Mouse (Mus musculus): ENCODE measurements at regions not wholly inside any gene's neighbourhood (a gene's known extent, or its start where the extent isn't known, plus 50 kb on each side); places are given as distances from the start of the nearest gene placed in this dataset.
"Not testable (repeated sequence)": the region's sequence is repeated elsewhere in the genome, so short reads cannot be mapped to it uniquely, and the experiment has no call there.

DNA sequence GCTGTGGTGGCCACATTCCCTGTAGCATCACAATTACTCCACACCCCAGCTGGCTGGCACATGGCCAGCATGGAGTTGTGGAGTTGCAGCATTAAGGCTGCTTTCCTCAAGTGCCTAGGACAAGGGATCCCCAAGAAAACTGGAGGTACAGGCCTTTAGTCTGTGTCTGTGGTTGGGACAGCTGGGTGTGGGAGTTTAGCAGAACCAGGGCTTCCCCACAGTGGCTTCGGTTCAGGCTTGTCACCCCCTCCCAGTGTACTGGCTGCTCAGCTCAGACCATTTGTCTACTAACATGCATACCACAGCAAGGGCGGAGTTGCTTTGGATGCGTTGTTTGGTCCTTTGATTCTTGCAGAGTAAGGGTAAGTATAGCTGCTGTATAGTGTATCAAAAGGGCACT, 79.1 kb upstream of the Neurl1b start:
- DNase-seq: no peak

GRCm38 (mm10) chr17:26336011-26336410, 78.6 kb upstream of the Neurl1b start:
- DNase-seq: no peak

DNA sequence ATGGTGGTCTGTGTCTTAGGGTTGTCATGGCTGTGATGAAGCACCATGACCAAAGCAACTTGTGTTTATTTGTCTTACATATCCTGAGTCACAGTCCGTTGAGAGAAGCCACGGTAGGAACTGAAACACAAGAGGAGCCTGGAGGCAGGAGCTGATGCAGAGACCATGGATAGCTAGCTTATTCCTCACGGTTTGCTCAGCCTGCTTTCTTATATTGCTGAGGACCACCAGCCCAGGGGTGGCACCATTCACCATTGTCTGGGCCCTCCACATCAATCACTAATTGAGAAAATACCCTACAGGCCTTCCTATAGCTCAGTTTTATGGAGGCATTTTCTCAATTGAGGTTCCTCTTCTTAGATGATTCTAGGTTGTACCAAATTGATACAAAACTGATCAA, 77.5 kb upstream of the Neurl1b start:
- no peak for DNase-seq

DNA sequence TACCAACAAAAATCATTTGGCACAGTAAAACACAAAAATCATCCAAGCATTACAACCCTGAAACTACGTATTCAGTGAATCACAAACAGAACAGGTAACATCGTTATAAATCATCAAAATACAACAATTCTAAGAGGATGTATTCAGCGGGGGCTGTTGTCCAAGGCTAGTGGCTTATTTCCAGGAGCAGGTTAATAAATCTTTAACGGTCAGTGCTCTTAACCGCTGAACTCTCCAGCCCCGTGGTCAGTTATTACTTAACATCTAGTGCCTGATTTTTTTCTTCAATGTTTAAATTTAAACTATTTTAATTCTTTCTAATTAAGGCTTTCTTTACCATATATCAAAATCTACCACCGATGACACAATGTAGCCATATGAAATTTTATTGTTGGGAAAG, 69.2 kb upstream of the Neurl1b start:
- DNase-seq: not testable (repeated sequence)

GRCm38 (mm10) chr17:26348116-26348515, 66.5 kb upstream of the Neurl1b start:
- no peak for DNase-seq

GRCm38 (mm10) chr17:26349741-26350140, 64.9 kb upstream of the Neurl1b start:
- no peak for DNase-seq

DNA sequence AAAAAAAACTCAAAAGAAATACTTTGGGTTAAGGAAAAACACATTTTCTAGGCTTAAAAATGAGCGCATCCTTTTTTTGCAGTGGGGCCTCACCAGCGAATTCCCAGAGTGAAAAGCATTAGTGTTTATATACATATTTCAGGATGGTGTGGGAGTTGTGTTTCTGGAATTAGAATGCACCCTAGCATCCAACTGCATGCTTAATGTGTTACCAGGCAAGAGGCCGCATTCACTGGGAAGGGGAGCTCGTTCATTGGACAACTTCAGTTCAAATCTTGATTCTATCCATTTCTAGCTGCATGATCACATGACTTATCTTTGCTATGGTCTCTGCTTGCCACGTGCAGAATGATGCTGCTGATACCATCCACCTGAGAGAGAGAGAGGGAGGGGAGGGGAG, 64.4 kb upstream of the Neurl1b start:
- no peak for DNase-seq

- DNase-seq: no peak
These were observed 62.6 kb upstream of the Neurl1b start for GRCm38 (mm10) chr17:26351991-26352390.

DNA sequence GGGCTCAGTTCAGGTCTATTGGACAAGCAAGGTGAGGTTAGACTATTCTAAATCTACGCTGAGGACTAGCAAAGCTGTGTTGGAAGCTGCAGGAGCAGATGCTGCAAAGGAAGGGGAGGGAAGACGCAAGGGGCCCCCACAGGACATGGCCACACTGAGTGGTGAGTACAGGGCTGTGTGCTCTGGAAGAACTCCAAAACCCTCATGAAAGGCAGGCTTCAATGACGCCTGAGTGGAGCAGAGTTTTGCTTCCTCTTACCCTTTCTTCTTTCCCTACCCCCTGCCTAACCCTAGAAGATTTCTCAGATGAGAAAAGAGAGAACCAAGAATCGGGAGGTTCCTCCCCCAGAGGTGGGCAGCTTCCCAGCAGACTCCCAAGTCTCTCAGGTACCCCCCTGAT, 61.9 kb upstream of the Neurl1b start:
- DNase-seq: no peak

GRCm38 (mm10) chr17:26354431-26354830, 60.2 kb upstream of the Neurl1b start:
- peak in 1 of 2 experiments; percentile 52 for DNase-seq

DNA sequence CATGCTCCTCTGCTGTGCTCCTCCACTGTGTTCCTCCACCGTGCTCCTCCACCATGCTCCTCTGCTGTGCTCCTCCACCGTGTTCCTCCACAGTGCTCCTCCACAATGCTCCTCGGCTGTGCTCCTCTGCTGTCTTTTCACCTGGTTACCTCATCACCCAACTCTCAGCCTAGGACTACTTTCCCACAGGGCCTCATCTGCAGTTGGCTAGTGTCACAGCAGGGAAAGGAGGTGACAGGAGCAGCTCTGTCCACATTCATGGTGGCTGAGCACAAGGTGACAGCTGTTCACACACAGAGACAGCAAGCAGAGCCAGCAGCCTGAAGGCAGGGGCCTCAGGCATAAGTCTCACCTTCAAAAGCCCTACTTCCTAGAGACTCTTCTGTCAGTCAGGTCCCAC, 59.3 kb upstream of the Neurl1b start:
- DNase-seq: no peak

DNA sequence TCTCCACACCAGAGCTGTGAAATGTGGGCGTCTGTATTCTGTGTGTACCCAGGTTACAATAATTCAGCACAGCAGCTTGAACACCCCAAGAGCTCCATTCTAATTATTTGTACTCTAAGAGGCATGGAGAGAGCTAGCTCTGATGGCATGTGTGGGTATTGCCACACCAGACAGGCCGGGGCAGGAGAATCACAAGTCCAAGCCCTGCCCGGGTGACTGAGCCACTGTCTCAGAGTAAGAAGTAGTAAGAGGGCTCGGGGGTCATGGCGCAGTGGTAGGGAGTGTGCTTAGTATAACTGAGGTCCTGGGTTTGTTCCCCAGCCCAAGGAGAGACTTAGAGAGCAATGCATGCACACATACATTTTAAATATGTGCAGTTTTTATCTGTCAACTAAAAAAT, 57.7 kb upstream of the Neurl1b start:
- no peak for DNase-seq

DNA sequence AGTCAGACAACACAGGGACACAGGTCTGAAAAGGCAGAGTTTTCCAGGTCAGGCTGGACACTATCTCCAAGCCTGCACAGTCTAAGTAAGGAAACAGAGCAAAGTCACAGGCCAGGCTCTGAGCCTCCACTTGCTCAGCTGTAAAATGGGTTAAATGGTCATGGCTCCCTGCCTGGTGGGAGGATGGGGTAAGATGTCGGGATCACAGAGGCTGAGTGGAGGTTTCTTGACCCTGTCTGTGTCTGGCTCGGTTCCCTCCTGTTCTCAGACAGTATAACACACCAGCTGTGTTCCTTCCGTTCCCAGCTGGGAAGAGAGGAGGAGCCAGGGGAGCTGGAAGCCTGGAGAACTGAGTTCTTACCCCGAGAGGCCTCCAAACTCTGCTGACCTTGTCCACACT, 56.8 kb upstream of the Neurl1b start:
- peak in 1 of 2 experiments; percentile 3 for DNase-seq

DNA sequence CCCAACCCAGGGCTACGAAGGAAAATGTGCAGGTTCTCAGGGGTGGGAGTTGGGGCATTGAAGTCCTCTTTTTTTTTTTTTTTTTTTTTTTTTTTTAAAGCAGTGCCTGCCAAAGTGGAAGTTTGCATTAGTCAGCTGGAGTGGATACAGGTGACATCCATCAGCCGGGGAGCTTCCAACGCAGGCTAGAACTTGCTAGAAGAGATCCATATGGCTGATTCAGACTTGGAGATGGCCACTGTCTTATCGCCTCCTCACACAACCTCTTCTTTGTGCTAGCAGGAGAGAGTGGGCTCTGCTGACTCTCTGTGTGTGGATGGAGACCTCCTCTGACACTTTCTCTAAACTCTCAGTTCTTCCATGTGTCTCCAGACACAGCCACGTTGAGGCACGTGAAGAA, 53.9 kb upstream of the Neurl1b start:
- DNase-seq: peak in 1 of 2 experiments; percentile 4

- DNase-seq: peak in 1 of 2 experiments; percentile 16
These were observed 53.2 kb upstream of the Neurl1b start for GRCm38 (mm10) chr17:26361420-26361819.

DNA sequence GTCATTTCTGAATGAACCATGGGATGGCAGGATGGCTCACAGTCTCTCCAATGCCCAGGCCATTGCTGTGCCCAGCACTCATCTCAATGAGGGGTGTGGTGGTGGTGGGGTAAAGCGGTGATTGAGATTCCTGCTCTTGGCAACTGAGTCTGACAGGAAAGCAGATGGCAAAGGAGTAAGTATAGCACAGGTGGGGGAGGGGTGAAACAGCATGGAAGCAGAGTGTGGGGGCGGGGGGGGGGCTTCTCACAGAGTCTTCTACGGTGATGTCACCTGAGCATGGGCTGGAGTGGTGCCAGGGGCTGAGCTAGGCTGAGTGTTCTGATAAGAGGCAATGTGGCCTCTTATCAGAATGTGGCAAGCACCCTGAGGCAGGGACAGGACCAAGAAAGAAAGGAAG, 52.6 kb upstream of the Neurl1b start:
- DNase-seq: peak; percentile 79 to 91

GRCm38 (mm10) chr17:26362586-26363361, 51.9 kb upstream of the Neurl1b start:
- peak in 1 of 2 experiments; percentile 31 for DNase-seq

GRCm38 (mm10) chr17:26363853-26364532, 50.6 kb upstream of the Neurl1b start:
- peak; percentile 54 to 62 for DNase-seq
